Mouse (Mus musculus) embryonic facial prominence, embryonic 14.5 days (tissue): ENCODE data around the gene Myh6. TPM values are rescaled to one million over a fixed set of nuclear protein-coding genes. Genes with fewer than 3 reads are reported as not detected.

Source experiments
- ATAC-seq: fragments of 200-750 bp; cut with Nextera tagmentation; 2 replicates; pipeline ENCODE4 v1.8.0; 2017; ENCODE audit warnings: low read depth, moderate number of reproducible peaks, moderate TSS enrichment
- DNase-seq: peaks from one replicate; pipeline ENCODE4 v3.0.0-alpha.2; 2015; ENCODE audit warnings: low spot score
- H3K27ac ChIP-seq: fragments of 300-500 bp; sonication (generic); replicated peaks from 2 replicates; pipeline ENCODE4 v1.5.1; 2014; ENCODE audit warnings: low read depth, mild to moderate bottlenecking, low read length, moderate library complexity
- H3K27me3 ChIP-seq: fragments of 300-500 bp; sonication (generic); replicated peaks from 2 replicates; pipeline ENCODE4 v1.6.1; 2014; ENCODE audit warnings: low read length; ENCODE audit not compliant: control insufficient read depth, insufficient read depth
- H3K36me3 ChIP-seq: fragments of 300-500 bp; sonication (generic); 2 replicates; pipeline ENCODE4 v1.6.1; 2014; ENCODE audit warnings: low read length, mixed read lengths; ENCODE audit not compliant: control insufficient read depth, insufficient read depth
- H3K4me1 ChIP-seq: fragments of 300-500 bp; sonication (generic); 2 replicates; pipeline ENCODE4 v1.6.1; 2014; ENCODE audit warnings: antibody characterized with exemption, low read length; ENCODE audit not compliant: control insufficient read depth, insufficient read depth
- H3K4me2 ChIP-seq: fragments of 300-500 bp; sonication (generic); 2 replicates; pipeline ENCODE4 v1.6.1; 2014; ENCODE audit warnings: low read depth, mild to moderate bottlenecking, low read length, moderate library complexity, mixed read lengths
- H3K4me3 ChIP-seq: fragments of 300-500 bp; sonication (generic); 2 replicates; pipeline ENCODE4 v1.5.1; 2014; ENCODE audit warnings: low read depth, mild to moderate bottlenecking, low read length
- H3K9ac ChIP-seq: fragments of 300-500 bp; sonication (generic); 2 replicates; pipeline ENCODE4 v1.6.1; 2014; ENCODE audit warnings: low read depth, mild to moderate bottlenecking, low read length, moderate library complexity, mixed read lengths
- H3K9me3 ChIP-seq: fragments of 300-500 bp; sonication (generic); 2 replicates; pipeline ENCODE4 v1.6.1; 2016; ENCODE audit warnings: low read length; ENCODE audit not compliant: control insufficient read depth
- WGBS: fragments of 180-500 bp; shearing (Covaris S2); extraction: QIAGEN DNeasy Blood & Tissue Kit; methylation state at CpG from one replicate; pipeline ENCODE4 v1.1.7; 2014; 5-methylcytosine and 5-hydroxymethylcytosine counted together
- polyA plus RNA-seq: library from polyadenylated mRNA; unstranded; fragments of >200 nt; fragmentation: Nextera tagmentation; extraction: Ambion mirVana; gene quantifications from 2 replicates; pipeline ENCODE4 v1.2.1, GENCODE M21; 2014

Gene Myh6
- polyA plus RNA-seq, 1 experiment from 2014 or later: 10.3 TPM

- Histone ChIP-seq H3K9ac (peak overlapping the region; percentile 88), H3K4me3 (peak overlapping the region; percentile 50), H3K36me3 (peaks cover 16% of the 10 kb centered on the region), H3K4me2 (peak overlapping the region; percentile 69), H3K27me3 (no peaks in the 10 kb centered on the region), H3K4me1 (peaks cover 30% of the 10 kb centered on the region), H3K27ac (peak overlapping the region; percentile 99), H3K9me3 (peaks cover 8% of the 10 kb centered on the region)
- peak; percentile 94 for DNase-seq
- ATAC-seq: peak; percentile 75
- under 1% methylated on average over 26 of the region's 58 CpGs for WGBS
Observed at GRCm38 (mm10) chr14:54926401-54927158, 40.1 kb downstream of the Myh6 start.

- no peaks in the 10 kb centered on the region for H3K27me3 ChIP-seq
- H3K27ac ChIP-seq: peak within 1 kb of the TSS; percentile 99
- H3K4me3 ChIP-seq: peak within 1 kb of the TSS; percentile 50
- H3K36me3 ChIP-seq: peaks cover 26% of the 10 kb centered on the region
- ATAC-seq (peak; percentile 64), DNase-seq (peak; percentile 88)
- peak within 1 kb of the TSS; percentile 88 for H3K9ac ChIP-seq
- peak within 1 kb of the TSS; percentile 69 for H3K4me2 ChIP-seq
- peaks cover 30% of the 10 kb centered on the region for H3K4me1 ChIP-seq
- 2% methylated on average over 39 of the region's 57 CpGs for WGBS
- peaks cover 17% of the 10 kb centered on the region for H3K9me3 ChIP-seq
Observed at GRCm38 (mm10) chr14:54925349-54926342, 41.1 kb downstream of the Myh6 start, which contains the start of gene Efs. TSS of gene Efs (minus strand) at chr14:54926126.

- H3K36me3 ChIP-seq: peaks cover 34% of the 10 kb centered on the region
- peaks cover 23% of the 10 kb centered on the region for H3K4me1 ChIP-seq
- H3K27me3 ChIP-seq: no peaks in the 10 kb centered on the region
- peak overlapping the region; percentile 50 for H3K4me3 ChIP-seq
- H3K4me2 ChIP-seq: peak overlapping the region; percentile 69
- 13% methylated on average over 7 of the region's 7 CpGs for WGBS
- H3K9me3 ChIP-seq: peaks cover 17% of the 10 kb centered on the region
- peak overlapping the region; percentile 99 for H3K27ac ChIP-seq
- H3K9ac ChIP-seq: peak overlapping the region; percentile 88
- peak; percentile 70 for ATAC-seq
- DNase-seq: peak; percentile 94
Observed at GRCm38 (mm10) chr14:54924641-54925348, 41.9 kb downstream of the Myh6 start.

GRCm38 (mm10) chr14:54920076-54920685 is 46.5 kb downstream of the Myh6 start:
- DNase-seq (no peak), ATAC-seq (no peak)
- Histone ChIP-seq H3K4me3 (no peak overlapping the region), H3K9me3 (peaks cover 17% of the 10 kb centered on the region), H3K27me3 (no peaks in the 10 kb centered on the region), H3K36me3 (peaks cover 79% of the 10 kb centered on the region), H3K4me1 (peaks cover 10% of the 10 kb centered on the region; the same call in 1 of the 2 replicates), H3K4me2 (no peak overlapping the region), H3K9ac (no peak overlapping the region), H3K27ac (no peak overlapping the region)
- WGBS: 92% methylated on average over 15 of the region's 16 CpGs

GRCm38 (mm10) chr14:54913343-54913742 is 53.4 kb downstream of the Myh6 start:
- 14% methylated on average over 10 of the region's 10 CpGs for WGBS
- no peaks in the 10 kb centered on the region for H3K27me3 ChIP-seq
- H3K4me1 ChIP-seq: peaks cover 9% of the 10 kb centered on the region
- H3K27ac ChIP-seq: peak overlapping the region; percentile 82
- H3K9ac ChIP-seq: peak overlapping the region; percentile 89
- DNase-seq: no peak
- peak overlapping the region; percentile 79 for H3K4me3 ChIP-seq
- ATAC-seq: no peak
- peak overlapping the region; percentile 96 for H3K4me2 ChIP-seq
- H3K9me3 ChIP-seq: no peaks in the 10 kb centered on the region
- H3K36me3 ChIP-seq: peaks cover 67% of the 10 kb centered on the region

- Histone ChIP-seq H3K4me2 (peak within 1 kb of the TSS; percentile 96), H3K27ac (peak within 1 kb of the TSS; percentile 82), H3K4me3 (peak within 1 kb of the TSS; percentile 79), H3K27me3 (no peaks in the 10 kb centered on the region), H3K9ac (peak within 1 kb of the TSS; percentile 89), H3K36me3 (peaks cover 67% of the 10 kb centered on the region), H3K4me1 (peaks cover 9% of the 10 kb centered on the region), H3K9me3 (no peaks in the 10 kb centered on the region)
- peak; percentile 95 for ATAC-seq
- under 1% methylated on average over 27 of the region's 28 CpGs for WGBS
- DNase-seq: peak; percentile 95
Observed at GRCm38 (mm10) chr14:54912886-54913285, 53.8 kb downstream of the Myh6 start, which contains the start of gene Slc22a17. TSS of gene Slc22a17 (minus strand) at chr14:54913132.

GRCm38 (mm10) chr14:54912109-54912850 is 54.4 kb downstream of the Myh6 start:
- Histone ChIP-seq H3K27ac (peak overlapping the region; percentile 82), H3K27me3 (no peaks in the 10 kb centered on the region), H3K36me3 (peaks cover 67% of the 10 kb centered on the region), H3K9ac (peak overlapping the region; percentile 89), H3K4me1 (peaks cover 9% of the 10 kb centered on the region), H3K4me2 (peak overlapping the region; percentile 96), H3K4me3 (peak overlapping the region; percentile 79), H3K9me3 (no peaks in the 10 kb centered on the region)
- WGBS: 3% methylated on average over 33 of the region's 69 CpGs
- ATAC-seq (peak; percentile 41), DNase-seq (peak; percentile 39)
